ENCODE assay signal across 15 mouse cellular contexts in the genomic region with DNA sequence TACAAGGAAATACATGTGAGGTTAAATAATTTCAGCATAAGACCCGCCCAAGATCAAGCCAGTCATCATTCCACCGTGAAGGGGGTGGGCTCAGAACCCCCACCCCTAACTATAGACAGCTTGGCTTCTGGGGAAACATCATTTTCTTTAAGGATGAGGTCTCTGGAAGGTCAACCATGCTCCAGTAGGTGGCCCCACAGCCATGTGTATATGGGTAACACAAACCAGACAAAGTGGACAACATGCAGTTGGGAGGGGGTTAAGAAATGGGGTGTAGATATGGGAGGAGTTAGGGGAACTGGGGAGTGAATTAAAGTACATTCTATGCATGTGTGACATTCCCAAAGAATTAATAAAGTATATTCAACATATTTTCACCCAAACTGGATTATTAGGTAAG.
A peak's percentile ranks its signal among the peaks of the same experiment; 100 is the strongest.
DNase-seq lines count a peak whose midpoint lies in the region; ATAC-seq and TF ChIP-seq lines count a peak whose summit lies in the region.
"Had no signal": no experiment of that assay in that cellular context is flagged by ENCODE, and none has a peak within 500 bp of the region (broad histone marks: within the 10 kb centered on the region; RNA-seq: fewer than 3 reads in every experiment).

No protein-coding gene starts in this region.

- H3K4me2 ChIP-seq in forebrain, postnatal 0 days (ENCODE audit: low read depth), result no peak overlapping the region
- no peak overlapping the region for H3K4me2 ChIP-seq in forebrain, embryonic 12.5 days
- no peak overlapping the region for H3K4me2 ChIP-seq in kidney, embryonic 16.5 days (replicated peaks; ENCODE audit: low read depth, low read length)
- H3K4me2 ChIP-seq in hindbrain, embryonic 13.5 days, result no peak overlapping the region
- H3K4me2 ChIP-seq: embryonic facial prominence, embryonic 12.5 days; liver, embryonic 15.5 days had no signal

- peaks cover 3% of the 10 kb centered on the region; the same call in 1 of the 2 replicates for H3K4me1 ChIP-seq in forebrain, postnatal 0 days (ENCODE audit: insufficient read depth)
- H3K4me1 ChIP-seq in forebrain, embryonic 12.5 days, result no peaks in the 10 kb centered on the region
- no peaks in the 10 kb centered on the region for H3K4me1 ChIP-seq in kidney, embryonic 16.5 days (ENCODE audit: insufficient read depth, low read length)
- 0 out of 2 replicates have a peak, but pooled peaks cover 3% of the 10 kb centered on the region for H3K4me1 ChIP-seq in hindbrain, embryonic 13.5 days (replicated peaks)
- H3K4me1 ChIP-seq: embryonic facial prominence, embryonic 12.5 days; liver, embryonic 15.5 days had no signal

- no peak overlapping the region for H3K4me3 ChIP-seq in forebrain, postnatal 0 days (ENCODE audit: low read depth, low read length)
- H3K4me3 ChIP-seq in forebrain, embryonic 12.5 days (replicated peaks), result no peak overlapping the region
- no peak overlapping the region for H3K4me3 ChIP-seq in kidney, embryonic 16.5 days (ENCODE audit: low read length)
- H3K4me3 ChIP-seq in hindbrain, embryonic 13.5 days, result no peak overlapping the region
- H3K4me3 ChIP-seq: embryonic facial prominence, embryonic 12.5 days; liver, embryonic 15.5 days; midbrain, embryonic 10.5 days had no signal

- no peak for ATAC-seq in forebrain, postnatal 0 days
- no peak for ATAC-seq in forebrain, embryonic 12.5 days (ENCODE audit: low FRiP score)
- ATAC-seq in kidney, embryonic 16.5 days (ENCODE audit: low FRiP score, low TSS enrichment), result no peak
- ATAC-seq in hindbrain, embryonic 13.5 days (ENCODE audit: low FRiP score), result no peak
- ATAC-seq: forebrain, embryonic 16.5 days; inflammation-experienced regulatory T-cells, adult 6 months had no signal

- peak; percentile 26 for TF ChIP-seq CTCF in forebrain, postnatal 0 days (IDR thresholded peaks at IDR 0.05; ENCODE audit: low read depth)

- DNase-seq in forebrain, postnatal 0 days, result no peak
- peak; percentile 24 for DNase-seq in kidney, postnatal 14 days
- peak; percentile 11 for DNase-seq in ES-CJ7 (ENCODE audit: low read depth, low spot score)
- peak; percentile 48 for DNase-seq in cerebellum, adult 8-10 months
- no peak for DNase-seq in urinary bladder, adult 2 months (ENCODE audit: low spot score)
- DNase-seq: heart, adult 11 months; thymus, postnatal 25 days had no signal

- H3K9ac ChIP-seq in forebrain, postnatal 0 days, result no peak overlapping the region
- H3K9ac ChIP-seq in forebrain, embryonic 12.5 days, result no peak overlapping the region
- no peak overlapping the region for H3K9ac ChIP-seq in kidney, embryonic 16.5 days (replicated peaks; ENCODE audit: low read length)
- H3K9ac ChIP-seq in hindbrain, embryonic 13.5 days, result no peak overlapping the region
- H3K9ac ChIP-seq: embryonic facial prominence, embryonic 12.5 days; liver, embryonic 15.5 days had no signal

- 87% methylated on average over 2 of the region's 2 CpGs for WGBS in forebrain, postnatal 0 days
- WGBS in forebrain, embryonic 12.5 days, result 92% methylated on average over 2 of the region's 2 CpGs
- WGBS in kidney, embryonic 16.5 days, result 66% methylated on average over 2 of the region's 2 CpGs
- 74% methylated on average over 2 of the region's 2 CpGs for WGBS in hindbrain, embryonic 13.5 days

- no peaks in the 10 kb centered on the region for H3K9me3 ChIP-seq in forebrain, postnatal 0 days (ENCODE audit: low read length)
- H3K9me3 ChIP-seq in forebrain, embryonic 12.5 days, result no peaks in the 10 kb centered on the region
- no peaks in the 10 kb centered on the region for H3K9me3 ChIP-seq in kidney, embryonic 16.5 days (ENCODE audit: low read length)
- no peaks in the 10 kb centered on the region for H3K9me3 ChIP-seq in hindbrain, embryonic 13.5 days
- H3K9me3 ChIP-seq: embryonic facial prominence, embryonic 12.5 days; liver, embryonic 15.5 days; midbrain, embryonic 10.5 days had no signal

- H3K27me3 ChIP-seq in forebrain, postnatal 0 days (ENCODE audit: insufficient read depth, low read length), result no peaks in the 10 kb centered on the region
- no peaks in the 10 kb centered on the region for H3K27me3 ChIP-seq in forebrain, embryonic 12.5 days
- no peaks in the 10 kb centered on the region for H3K27me3 ChIP-seq in kidney, embryonic 16.5 days (ENCODE audit: insufficient read depth, low read length)
- H3K27me3 ChIP-seq in hindbrain, embryonic 13.5 days, result no peaks in the 10 kb centered on the region
- H3K27me3 ChIP-seq: embryonic facial prominence, embryonic 12.5 days; liver, embryonic 15.5 days had no signal

- no peak overlapping the region for H3K27ac ChIP-seq in forebrain, postnatal 0 days (ENCODE audit: low read depth, low read length)
- no peak overlapping the region for H3K27ac ChIP-seq in forebrain, embryonic 12.5 days
- no peak overlapping the region for H3K27ac ChIP-seq in kidney, embryonic 16.5 days (ENCODE audit: low read length)
- H3K27ac ChIP-seq in hindbrain, embryonic 13.5 days, result no peak overlapping the region
- H3K27ac ChIP-seq: embryonic facial prominence, embryonic 12.5 days; liver, embryonic 15.5 days; midbrain, embryonic 10.5 days had no signal

- H3K36me3 ChIP-seq in forebrain, postnatal 0 days (ENCODE audit: insufficient read depth), result no peaks in the 10 kb centered on the region
- no peaks in the 10 kb centered on the region for H3K36me3 ChIP-seq in forebrain, embryonic 12.5 days (replicated peaks)
- no peaks in the 10 kb centered on the region for H3K36me3 ChIP-seq in kidney, embryonic 16.5 days (ENCODE audit: insufficient read depth, low read length)
- no peaks in the 10 kb centered on the region for H3K36me3 ChIP-seq in hindbrain, embryonic 13.5 days
- H3K36me3 ChIP-seq: embryonic facial prominence, embryonic 12.5 days; liver, embryonic 15.5 days; midbrain, embryonic 10.5 days had no signal

Comparison
In these comparisons a context has a peak if more than half of its experiments do, and no peak if none do; other contexts are left out.
1. DNase-seq: peak in kidney, postnatal 14 days (single experiment), ES-CJ7 (single experiment) and cerebellum, adult 8-10 months (single experiment); none in forebrain, postnatal 0 days (single experiment) and urinary bladder, adult 2 months (single experiment).